Mouse (Mus musculus): ENCODE measurements around the gene Nwd2.

- TF ChIP-seq CTCF (IDR thresholded peaks at IDR 0.05; ENCODE audit: insufficient read depth, low read length) (no peak), POLR2A (IDR thresholded peaks at IDR 0.05; ENCODE audit: borderline replicate concordance, extremely low read depth, low read depth, low read length) (no peak)
Measured at GRCm38 (mm10) chr5:63649070-63649532, at the start of gene Nwd2.

Measured in lung, adult 2 months (tissue).